Mouse (Mus musculus): ENCODE measurements around the gene Wdr46. TPM values are rescaled to one million over a fixed set of nuclear protein-coding genes. Genes with fewer than 3 reads are reported as not detected.

Gene Wdr46
- polyA plus RNA-seq, 1 experiment = 21.4 TPM

DNA sequence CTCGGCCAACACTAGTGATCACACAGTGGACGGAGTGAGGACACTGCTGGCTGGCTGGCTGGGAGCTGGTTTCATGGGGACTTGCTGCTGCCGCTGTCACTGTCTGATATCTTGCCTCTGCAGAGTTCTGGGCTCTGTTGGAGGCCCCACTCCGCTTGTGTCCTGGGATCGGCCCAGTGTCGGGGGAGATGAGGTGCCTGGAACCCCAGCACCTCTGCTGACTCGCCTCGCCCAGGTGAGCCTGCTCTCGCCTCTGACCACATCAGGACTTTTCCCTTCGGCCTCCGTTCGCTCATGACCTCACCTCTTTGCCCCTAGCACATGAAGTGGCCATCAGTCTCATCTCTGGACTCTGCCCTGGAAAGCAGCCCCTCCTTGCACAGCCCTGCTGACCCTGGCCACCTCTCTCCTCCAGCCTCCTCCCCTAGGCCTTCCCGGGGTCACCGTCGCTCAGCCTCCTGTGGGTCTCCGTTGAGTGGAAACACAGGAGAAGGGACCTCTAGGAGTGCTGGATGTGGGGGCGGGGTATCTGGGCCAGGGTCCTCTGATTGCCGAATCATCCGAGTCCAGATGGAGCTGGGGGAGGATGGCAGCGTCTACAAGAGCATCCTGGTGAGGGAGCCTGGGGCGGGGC lies 4.9 kb upstream of the Wdr46 start:
- TF ChIP-seq POLR2A (IDR thresholded peaks at IDR 0.05; ENCODE audit: borderline replicate concordance, control insufficient read depth, low read depth, low read length) = no peak
- no peak for TF ChIP-seq CTCF (IDR thresholded peaks at IDR 0.05; ENCODE audit: control insufficient read depth, insufficient read depth, low read length)
- Histone ChIP-seq H3K4me1 (ENCODE audit: control insufficient read depth, insufficient read depth, low read length) (no peaks in the 10 kb centered on the region; the same call in 1 of the 2 replicates), H3K27ac (ENCODE audit: control insufficient read depth, insufficient read depth, low read depth, low read length, poor library complexity) (no peak overlapping the region), H3K4me3 (replicated peaks; ENCODE audit: control insufficient read depth, low read depth, low read length) (no peak overlapping the region)
- WGBS = 92% methylated on average over 21 of the region's 21 CpGs

DNA sequence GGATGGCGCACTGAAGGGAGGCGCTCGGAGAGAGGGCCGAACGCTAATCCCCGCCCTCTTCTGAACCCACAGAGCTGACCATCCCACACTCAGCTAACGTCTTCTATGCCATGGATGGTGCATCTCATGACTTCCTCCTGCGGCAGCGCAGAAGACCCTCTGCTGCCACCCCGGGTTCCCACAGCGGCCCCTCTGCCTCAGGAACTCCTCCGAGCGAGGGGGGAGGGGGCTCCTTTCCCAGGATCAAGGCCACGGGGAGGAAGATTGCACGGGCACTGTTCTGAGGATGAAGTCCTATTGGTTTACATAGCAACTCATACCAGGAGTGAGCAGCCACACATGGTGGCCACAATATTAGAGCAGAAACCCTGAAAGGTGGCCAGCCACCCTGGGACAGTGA lies 3.5 kb upstream of the Wdr46 start:
- no peak overlapping the region; the same call in 1 of the 2 replicates for H3K27ac ChIP-seq (ENCODE audit: control insufficient read depth, insufficient read depth, low read depth, low read length, poor library complexity)
- no peak overlapping the region for H3K4me3 ChIP-seq (replicated peaks; ENCODE audit: control insufficient read depth, low read depth, low read length)
- TF ChIP-seq CTCF (IDR thresholded peaks at IDR 0.05; ENCODE audit: control insufficient read depth, insufficient read depth, low read length) (no peak), POLR2A (IDR thresholded peaks at IDR 0.05; ENCODE audit: borderline replicate concordance, control insufficient read depth, low read depth, low read length) (no peak)
- 90% methylated on average over 15 of the region's 15 CpGs for WGBS
- H3K4me1 ChIP-seq (ENCODE audit: control insufficient read depth, insufficient read depth, low read length) = no peaks in the 10 kb centered on the region; the same call in 1 of the 2 replicates

DNA sequence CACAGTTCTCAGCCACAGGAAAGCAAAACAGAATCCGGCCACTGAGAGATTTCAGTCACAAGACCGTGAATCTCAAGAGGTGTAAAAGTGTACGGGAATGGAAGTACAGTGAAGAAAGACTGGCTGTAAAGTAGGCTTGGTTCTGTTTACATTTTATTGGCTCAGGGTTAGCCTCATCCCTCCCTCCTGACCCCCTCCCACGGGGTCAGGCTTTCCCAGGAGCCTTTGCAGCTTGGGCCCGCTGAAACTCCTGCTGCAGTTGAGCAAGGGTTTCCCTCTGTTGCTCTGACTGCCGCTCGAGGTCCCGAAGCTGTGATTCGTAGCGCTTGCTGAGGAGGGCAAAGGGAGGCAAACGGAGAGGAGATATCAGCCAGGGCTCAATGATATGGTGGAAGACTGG lies 1.7 kb upstream of the Wdr46 start:
- Histone ChIP-seq H3K27ac (ENCODE audit: control insufficient read depth, insufficient read depth, low read depth, low read length, poor library complexity) (no peak overlapping the region), H3K4me3 (replicated peaks; ENCODE audit: control insufficient read depth, low read depth, low read length) (no peak overlapping the region), H3K4me1 (ENCODE audit: control insufficient read depth, insufficient read depth, low read length) (no peaks in the 10 kb centered on the region; the same call in 1 of the 2 replicates)
- no peak for TF ChIP-seq CTCF (IDR thresholded peaks at IDR 0.05; ENCODE audit: control insufficient read depth, insufficient read depth, low read length)
- 67% methylated on average over 11 of the region's 11 CpGs for WGBS

DNA sequence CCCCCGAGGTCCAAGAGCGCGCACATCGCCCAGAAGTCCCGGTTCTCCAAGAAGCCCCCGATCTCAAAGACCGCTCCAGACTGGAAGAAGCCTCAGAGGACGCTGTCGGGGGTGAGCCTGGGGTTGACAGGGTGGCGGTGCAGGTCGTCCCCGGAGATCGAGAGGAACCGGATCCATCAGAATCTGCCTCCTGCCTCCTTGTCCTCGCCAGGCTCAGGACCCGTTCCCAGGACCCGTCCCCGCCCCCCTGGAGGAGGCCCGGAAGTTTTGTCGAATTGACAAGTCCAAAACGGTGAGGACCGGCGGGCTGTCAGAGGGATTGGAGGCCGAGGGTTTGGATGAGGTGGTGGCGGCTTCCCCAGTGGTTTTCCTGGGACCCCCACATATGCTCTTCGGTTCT lies 521 bp downstream of the Wdr46 start:
- Histone ChIP-seq H3K27ac (ENCODE audit: control insufficient read depth, insufficient read depth, low read depth, low read length, poor library complexity) (no peak overlapping the region; the same call in 1 of the 2 replicates), H3K4me3 (replicated peaks; ENCODE audit: control insufficient read depth, low read depth, low read length) (peak overlapping the region; percentile 97), H3K4me1 (ENCODE audit: control insufficient read depth, insufficient read depth, low read length) (no peaks in the 10 kb centered on the region; the same call in 1 of the 2 replicates)
- TF ChIP-seq POLR2A (IDR thresholded peaks at IDR 0.05; ENCODE audit: borderline replicate concordance, control insufficient read depth, low read depth, low read length) (no peak), CTCF (IDR thresholded peaks at IDR 0.05; ENCODE audit: control insufficient read depth, insufficient read depth, low read length) (no peak)
- 1% methylated on average over 26 of the region's 26 CpGs for WGBS

DNA sequence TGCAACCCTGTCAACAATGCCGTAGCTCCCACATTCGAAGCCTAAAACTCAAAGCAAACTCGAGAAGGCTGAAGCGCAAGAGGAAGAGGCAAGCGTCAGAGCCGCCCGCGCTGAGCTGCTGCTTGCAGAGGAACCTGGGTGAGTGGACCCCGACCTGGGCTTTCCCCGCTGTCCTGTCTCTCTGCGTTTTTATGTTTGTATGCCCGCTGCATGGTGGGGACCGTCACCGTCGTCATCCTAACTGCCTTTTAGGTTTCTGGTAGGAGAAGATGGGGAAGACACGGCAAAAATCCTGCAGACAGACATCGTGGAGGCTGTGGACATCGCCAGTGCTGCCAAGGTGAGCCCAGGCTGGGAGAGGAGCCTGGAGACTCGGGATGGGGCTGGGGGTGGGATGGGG lies 921 bp downstream of the Wdr46 start:
- Histone ChIP-seq H3K4me3 (replicated peaks; ENCODE audit: control insufficient read depth, low read depth, low read length) (peak overlapping the region; percentile 97), H3K4me1 (ENCODE audit: control insufficient read depth, insufficient read depth, low read length) (no peaks in the 10 kb centered on the region; the same call in 1 of the 2 replicates), H3K27ac (ENCODE audit: control insufficient read depth, insufficient read depth, low read depth, low read length, poor library complexity) (no peak overlapping the region; the same call in 1 of the 2 replicates)
- WGBS = 38% methylated on average over 19 of the region's 19 CpGs
- no peak for TF ChIP-seq POLR2A (IDR thresholded peaks at IDR 0.05; ENCODE audit: borderline replicate concordance, control insufficient read depth, low read depth, low read length)
- TF ChIP-seq CTCF (IDR thresholded peaks at IDR 0.05; ENCODE audit: control insufficient read depth, insufficient read depth, low read length) = no peak

DNA sequence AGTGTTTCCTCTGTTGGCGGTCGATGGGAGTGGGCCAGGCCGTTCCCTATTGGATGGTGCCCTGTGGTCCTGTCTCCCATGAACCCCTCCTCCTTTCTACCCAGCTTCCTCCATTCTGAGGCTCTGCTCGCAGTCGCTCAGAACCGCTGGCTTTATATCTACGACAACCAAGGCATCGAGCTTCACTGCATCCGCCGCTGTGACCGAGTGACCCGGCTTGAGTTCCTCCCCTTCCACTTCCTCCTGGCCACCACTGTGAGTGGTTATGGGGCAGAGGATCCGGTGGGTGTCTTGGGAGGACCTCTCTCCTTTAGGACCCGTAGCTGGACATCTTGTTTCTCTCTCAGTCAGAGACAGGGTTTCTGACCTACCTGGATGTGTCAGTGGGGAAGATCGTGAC lies 3.0 kb downstream of the Wdr46 start:
- TF ChIP-seq CTCF (IDR thresholded peaks at IDR 0.05; ENCODE audit: control insufficient read depth, insufficient read depth, low read length) = no peak
- Histone ChIP-seq H3K4me1 (ENCODE audit: control insufficient read depth, insufficient read depth, low read length) (peaks cover 5% of the 10 kb centered on the region; the same call in 1 of the 2 replicates), H3K4me3 (replicated peaks; ENCODE audit: control insufficient read depth, low read depth, low read length) (no peak overlapping the region), H3K27ac (ENCODE audit: control insufficient read depth, insufficient read depth, low read depth, low read length, poor library complexity) (no peak overlapping the region)
- WGBS = 87% methylated on average over 15 of the region's 15 CpGs

DNA sequence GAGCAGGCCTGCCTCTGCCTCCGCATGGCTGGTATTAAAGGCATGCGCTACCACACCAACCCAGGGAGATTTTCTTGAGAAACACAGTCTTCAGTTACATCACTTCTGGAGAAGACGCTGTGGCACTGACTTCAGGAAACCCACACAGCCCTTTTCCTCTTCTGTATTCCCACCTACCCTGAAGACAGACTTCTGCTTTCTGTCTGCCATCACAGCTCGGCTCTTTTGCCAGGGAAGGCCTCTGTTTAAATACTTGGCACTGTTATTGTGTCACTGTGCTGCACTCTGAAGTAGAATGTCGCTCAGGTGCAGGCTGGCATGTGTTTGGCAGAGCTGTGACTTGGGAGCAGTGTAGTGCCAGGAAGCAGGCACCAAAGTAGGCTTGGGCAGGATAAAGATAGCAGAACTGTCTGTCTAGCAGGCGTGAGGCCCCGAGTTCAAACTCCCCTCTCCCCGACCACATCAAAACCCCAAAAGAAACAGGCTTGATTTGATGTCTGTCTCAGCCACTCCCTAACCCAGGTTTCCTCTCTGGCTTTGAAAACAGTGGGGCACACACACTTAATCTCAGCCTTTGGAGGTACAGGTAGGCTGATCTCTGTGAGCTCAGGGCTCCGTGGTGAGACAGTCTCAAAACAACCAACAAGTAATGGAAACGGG lies 7.1 kb downstream of the Wdr46 start:
- no peak for TF ChIP-seq CTCF (IDR thresholded peaks at IDR 0.05; ENCODE audit: control insufficient read depth, insufficient read depth, low read length)

DNA sequence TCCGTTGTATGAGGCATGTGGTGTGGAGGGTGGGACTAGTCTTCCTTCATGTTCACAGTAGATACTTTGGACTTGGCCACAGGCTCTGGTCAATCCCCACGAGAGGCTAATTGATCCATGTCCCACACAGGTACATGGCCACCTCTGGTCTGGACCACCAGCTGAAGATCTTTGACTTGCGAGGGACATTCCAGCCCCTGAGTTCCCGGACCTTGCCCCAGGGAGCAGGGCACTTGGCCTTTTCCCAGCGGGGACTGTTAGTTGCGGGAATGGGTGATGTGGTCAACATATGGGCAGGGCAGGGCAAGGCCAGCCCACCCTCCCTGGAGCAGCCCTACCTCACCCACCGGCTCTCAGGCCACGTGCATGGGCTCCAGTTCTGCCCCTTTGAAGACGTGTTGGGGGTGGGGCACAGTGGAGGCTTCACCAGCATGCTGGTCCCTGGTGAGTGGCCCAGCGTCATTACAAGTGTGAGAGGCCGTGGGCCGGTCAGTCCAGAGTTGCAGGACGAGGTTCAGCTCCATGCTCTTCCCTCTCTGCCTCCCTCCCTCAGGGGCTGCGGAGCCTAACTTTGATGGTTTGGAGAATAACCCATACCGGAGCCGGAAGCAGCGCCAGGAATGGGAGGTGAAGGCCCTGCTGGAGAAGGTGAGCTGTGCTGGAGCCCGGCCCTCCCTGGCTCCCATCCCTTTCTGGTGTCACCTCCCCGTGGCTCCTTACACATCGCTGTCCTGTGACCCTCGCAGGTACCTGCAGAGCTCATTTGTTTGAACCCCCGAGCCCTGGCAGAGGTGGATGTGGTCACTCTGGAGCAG lies 7.8 kb downstream of the Wdr46 start:
- H3K27ac ChIP-seq (ENCODE audit: control insufficient read depth, insufficient read depth, low read depth, low read length, poor library complexity) = peak overlapping the region; percentile 42; the same call in 1 of the 2 replicates
- peaks cover 8% of the 10 kb centered on the region for H3K4me1 ChIP-seq (ENCODE audit: control insufficient read depth, insufficient read depth, low read length)
- no peak for TF ChIP-seq CTCF (IDR thresholded peaks at IDR 0.05; ENCODE audit: control insufficient read depth, insufficient read depth, low read length)
- no peak for TF ChIP-seq POLR2A (IDR thresholded peaks at IDR 0.05; ENCODE audit: borderline replicate concordance, control insufficient read depth, low read depth, low read length)
- WGBS = 88% methylated on average over 22 of the region's 22 CpGs
- no peak overlapping the region for H3K4me3 ChIP-seq (replicated peaks; ENCODE audit: control insufficient read depth, low read depth, low read length)

More for the DNA sequence above, 7.1 kb downstream of the Wdr46 start:
- peak overlapping the region; percentile 42 for H3K27ac ChIP-seq (ENCODE audit: control insufficient read depth, insufficient read depth, low read depth, low read length, poor library complexity)
- H3K4me1 ChIP-seq (ENCODE audit: control insufficient read depth, insufficient read depth, low read length) = peaks cover 8% of the 10 kb centered on the region
- H3K4me3 ChIP-seq (replicated peaks; ENCODE audit: control insufficient read depth, low read depth, low read length) = no peak overlapping the region
- 23% methylated on average over 10 of the region's 10 CpGs for WGBS

All from bone marrow, adult 2 months (tissue).